Mouse (Mus musculus) midbrain, embryonic 12.5 days (tissue): Measurements from ENCODE around the gene Opn3. TPM values are rescaled to one million over a fixed set of nuclear protein-coding genes. Genes with fewer than 3 reads are reported as not detected.
A peak's percentile ranks its signal among the peaks of the same experiment; 100 is the strongest.

Source experiments
- ATAC-seq: fragments of 200-750 bp; cut with Nextera tagmentation; 2 replicates; pipeline ENCODE4 v1.8.0; 2017; ENCODE audit warnings: low read depth, moderate TSS enrichment, moderate library complexity; ENCODE audit not compliant: low FRiP score
- H3K27ac ChIP-seq: fragments of 300-500 bp; sonication (generic); replicated peaks from 2 replicates; pipeline ENCODE4 v1.5.1; 2016; ENCODE audit warnings: mild to moderate bottlenecking
- H3K27me3 ChIP-seq: fragments of 300-500 bp; sonication (generic); 2 replicates; pipeline ENCODE4 v1.6.1; 2016; ENCODE audit warnings: mild to moderate bottlenecking
- H3K36me3 ChIP-seq: fragments of 300-500 bp; sonication (generic); 2 replicates; pipeline ENCODE4 v1.6.1; 2016
- H3K4me1 ChIP-seq: fragments of 300-500 bp; sonication (generic); 2 replicates; pipeline ENCODE4 v1.6.1; 2016
- H3K4me2 ChIP-seq: fragments of 300-500 bp; sonication (generic); replicated peaks from 2 replicates; pipeline ENCODE4 v1.6.1; 2016; ENCODE audit warnings: mild to moderate bottlenecking, moderate library complexity
- H3K4me3 ChIP-seq: fragments of 300-500 bp; sonication (generic); 2 replicates; pipeline ENCODE4 v1.5.1; 2016; ENCODE audit warnings: mild to moderate bottlenecking
- H3K9ac ChIP-seq: fragments of 300-500 bp; sonication (generic); replicated peaks from 2 replicates; pipeline ENCODE4 v1.6.1; 2016; ENCODE audit warnings: mild to moderate bottlenecking, moderate library complexity
- H3K9me3 ChIP-seq: fragments of 300-500 bp; sonication (generic); 2 replicates; pipeline ENCODE4 v1.6.1; 2016; ENCODE audit warnings: mild to moderate bottlenecking
- WGBS: fragments of 180-500 bp; shearing (Covaris S2); methylation state at CpG from one replicate; pipeline ENCODE4 v1.1.7; 2016; 5-methylcytosine and 5-hydroxymethylcytosine counted together
- polyA plus RNA-seq: library from polyadenylated mRNA; unstranded; fragments of >200 nt; fragmentation: Nextera tagmentation; extraction: Ambion mirVana; gene quantifications from 2 replicates; pipeline ENCODE4 v1.2.1, GENCODE M21; 2016

Gene Opn3
- polyA plus RNA-seq, 1 experiment from 2014 or later: 11.9 TPM

- Histone ChIP-seq H3K27ac (peak overlapping the region; percentile 89), H3K4me2 (peak overlapping the region; percentile 68), H3K4me1 (peaks cover 30% of the 10 kb centered on the region), H3K27me3 (no peaks in the 10 kb centered on the region), H3K9ac (peak overlapping the region; percentile 76), H3K36me3 (peaks cover 15% of the 10 kb centered on the region), H3K4me3 (peak overlapping the region; percentile 79), H3K9me3 (no peaks in the 10 kb centered on the region)
- 1% methylated on average over 22 of the region's 22 CpGs for whole genome bisulfite sequencing
- ATAC-seq: no peak
These were observed 810 bp downstream of the Opn3 start for GRCm38 (mm10) chr1:175691686-175692245.

GRCm38 (mm10) chr1:175680995-175681394 is 11.6 kb downstream of the Opn3 start:
- Histone ChIP-seq H3K27ac (no peak overlapping the region), H3K27me3 (no peaks in the 10 kb centered on the region), H3K36me3 (peaks cover 9% of the 10 kb centered on the region; the same call in 1 of the 2 replicates), H3K9me3 (no peaks in the 10 kb centered on the region), H3K4me3 (no peak overlapping the region), H3K4me1 (no peaks in the 10 kb centered on the region), H3K9ac (no peak overlapping the region), H3K4me2 (no peak overlapping the region)
- WGBS: 77% methylated on average over 6 of the region's 6 CpGs
- ATAC-seq: no peak

- Histone ChIP-seq H3K4me2 (no peak overlapping the region), H3K4me1 (no peaks in the 10 kb centered on the region), H3K4me3 (no peak overlapping the region), H3K27ac (no peak overlapping the region), H3K9ac (no peak overlapping the region), H3K27me3 (no peaks in the 10 kb centered on the region), H3K9me3 (no peaks in the 10 kb centered on the region), H3K36me3 (0 out of 2 replicates have a peak, but pooled peaks cover 4% of the 10 kb centered on the region)
- WGBS: 86% methylated on average over 6 of the region's 6 CpGs
- ATAC-seq: no peak
These were observed 15.1 kb downstream of the Opn3 start for GRCm38 (mm10) chr1:175677459-175677858.

GRCm38 (mm10) chr1:175675116-175675515 is 17.5 kb downstream of the Opn3 start:
- Histone ChIP-seq H3K27ac (no peak overlapping the region), H3K36me3 (0 out of 2 replicates have a peak, but pooled peaks cover 4% of the 10 kb centered on the region), H3K4me1 (no peaks in the 10 kb centered on the region), H3K4me3 (no peak overlapping the region), H3K27me3 (no peaks in the 10 kb centered on the region), H3K9ac (no peak overlapping the region), H3K9me3 (no peaks in the 10 kb centered on the region), H3K4me2 (no peak overlapping the region)
- WGBS: 85% methylated on average over 6 of the region's 6 CpGs
- ATAC-seq: no peak

GRCm38 (mm10) chr1:175673563-175674325 is 18.8 kb downstream of the Opn3 start:
- H3K4me2 ChIP-seq: no peak overlapping the region
- H3K4me3 ChIP-seq: no peak overlapping the region
- no peak overlapping the region for H3K9ac ChIP-seq
- H3K36me3 ChIP-seq: no peaks in the 10 kb centered on the region
- no peak for ATAC-seq
- H3K4me1 ChIP-seq: no peaks in the 10 kb centered on the region
- H3K27ac ChIP-seq: no peak overlapping the region
- no peaks in the 10 kb centered on the region for H3K9me3 ChIP-seq
- no peaks in the 10 kb centered on the region for H3K27me3 ChIP-seq
- WGBS: 87% methylated on average over 7 of the region's 7 CpGs

- WGBS: 50% methylated on average over 1 of the region's 1 CpGs
- Histone ChIP-seq H3K27me3 (no peaks in the 10 kb centered on the region), H3K36me3 (no peaks in the 10 kb centered on the region)
These were observed 20.9 kb downstream of the Opn3 start for GRCm38 (mm10) chr1:175671626-175672025.

GRCm38 (mm10) chr1:175670042-175670441 is 22.5 kb downstream of the Opn3 start:
- Histone ChIP-seq H3K27ac (no peak overlapping the region), H3K4me2 (no peak overlapping the region), H3K9ac (no peak overlapping the region), H3K4me1 (0 out of 2 replicates have a peak, but pooled peaks cover 3% of the 10 kb centered on the region), H3K4me3 (no peak overlapping the region), H3K36me3 (no peaks in the 10 kb centered on the region), H3K27me3 (no peaks in the 10 kb centered on the region), H3K9me3 (no peaks in the 10 kb centered on the region)
- ATAC-seq: no peak
- WGBS: 81% methylated on average over 7 of the region's 7 CpGs

More at GRCm38 (mm10) chr1:175671626-175672025, 20.9 kb downstream of the Opn3 start:
- H3K4me3 ChIP-seq: no peak overlapping the region
- no peak overlapping the region for H3K4me2 ChIP-seq
- H3K9me3 ChIP-seq: no peaks in the 10 kb centered on the region
- no peak overlapping the region for H3K9ac ChIP-seq
- no peak for ATAC-seq
- H3K27ac ChIP-seq: no peak overlapping the region
- H3K4me1 ChIP-seq: no peaks in the 10 kb centered on the region

GRCm38 (mm10) chr1:175669456-175669855 is 23.1 kb downstream of the Opn3 start:
- H3K9ac ChIP-seq: no peak overlapping the region
- 0 out of 2 replicates have a peak, but pooled peaks cover 3% of the 10 kb centered on the region for H3K4me1 ChIP-seq
- no peak overlapping the region for H3K4me3 ChIP-seq
- H3K4me2 ChIP-seq: no peak overlapping the region
- ATAC-seq: no peak; the same call in 1 of the 2 replicates
- no peaks in the 10 kb centered on the region for H3K27me3 ChIP-seq
- no peak overlapping the region for H3K27ac ChIP-seq
- WGBS: 92% methylated on average over 3 of the region's 3 CpGs
- no peaks in the 10 kb centered on the region for H3K36me3 ChIP-seq
- H3K9me3 ChIP-seq: no peaks in the 10 kb centered on the region

- Histone ChIP-seq H3K9ac (no peak overlapping the region), H3K27me3 (no peaks in the 10 kb centered on the region), H3K9me3 (no peaks in the 10 kb centered on the region), H3K27ac (no peak overlapping the region), H3K4me3 (no peak overlapping the region), H3K36me3 (no peaks in the 10 kb centered on the region), H3K4me1 (0 out of 2 replicates have a peak, but pooled peaks cover 3% of the 10 kb centered on the region), H3K4me2 (no peak overlapping the region)
- WGBS: 79% methylated on average over 5 of the region's 5 CpGs
- peak; percentile 70; the same call in 1 of the 2 replicates for ATAC-seq
These were observed 23.7 kb downstream of the Opn3 start for GRCm38 (mm10) chr1:175668666-175669405.

GRCm38 (mm10) chr1:175659900-175660299 is 32.7 kb downstream of the Opn3 start:
- no peak overlapping the region for H3K9ac ChIP-seq
- no peaks in the 10 kb centered on the region for H3K4me1 ChIP-seq
- H3K9me3 ChIP-seq: no peaks in the 10 kb centered on the region
- no peak for ATAC-seq
- no peaks in the 10 kb centered on the region for H3K27me3 ChIP-seq
- no peak overlapping the region for H3K4me2 ChIP-seq
- H3K27ac ChIP-seq: no peak overlapping the region
- H3K36me3 ChIP-seq: 0 out of 2 replicates have a peak, but pooled peaks cover 2% of the 10 kb centered on the region
- H3K4me3 ChIP-seq: no peak overlapping the region
- WGBS: 95% methylated on average over 4 of the region's 4 CpGs

GRCm38 (mm10) chr1:175648615-175649014 is 44.0 kb downstream of the Opn3 start:
- H3K4me3 ChIP-seq: no peak overlapping the region
- no peak overlapping the region for H3K4me2 ChIP-seq
- H3K9me3 ChIP-seq: no peaks in the 10 kb centered on the region
- H3K27me3 ChIP-seq: no peaks in the 10 kb centered on the region
- WGBS: 95% methylated on average over 4 of the region's 4 CpGs
- no peaks in the 10 kb centered on the region for H3K36me3 ChIP-seq
- no peak overlapping the region for H3K9ac ChIP-seq
- no peaks in the 10 kb centered on the region for H3K4me1 ChIP-seq
- ATAC-seq: no peak
- H3K27ac ChIP-seq: no peak overlapping the region

- Histone ChIP-seq H3K4me1 (no peaks in the 10 kb centered on the region), H3K4me3 (no peak overlapping the region), H3K9ac (no peak overlapping the region), H3K9me3 (no peaks in the 10 kb centered on the region), H3K27ac (no peak overlapping the region), H3K36me3 (no peaks in the 10 kb centered on the region), H3K4me2 (no peak overlapping the region), H3K27me3 (no peaks in the 10 kb centered on the region)
- 83% methylated on average over 9 of the region's 9 CpGs for WGBS
- no peak for ATAC-seq
These were observed 45.6 kb downstream of the Opn3 start for GRCm38 (mm10) chr1:175646952-175647351.
